Mouse (Mus musculus) colon, adult 2 months (tissue): ENCODE data around the gene Ccdc116. TPM values are rescaled to one million over a fixed set of nuclear protein-coding genes. Genes with fewer than 3 reads are reported as not detected.

Source experiments
- polyA plus RNA-seq: library from polyadenylated mRNA; depleted of rRNA; stranded (reverse); fragments of >200 nt; gene quantifications from 2 replicates; pipeline ENCODE4 v1.2.3, GENCODE M21; 2012; rRNA removed

The Ccdc116 gene
- 11.6 and 13.3 TPM in 2 replicates for polyA plus RNA-seq

GRCm38 (mm10) chr16:17146772-17147235 lies at the start of gene Ccdc116:
Gene Ccdc116, minus strand, starts transcription at chr16:17147229.

GRCm38 (mm10) chr16:17144339-17144738 lies 2.7 kb downstream of the Ccdc116 start, which contains the start of gene Ydjc:
Gene Ydjc, plus strand, starts transcription at chr16:17144621.

GRCm38 (mm10) chr16:17132089-17132905 lies 14.7 kb downstream of the Ccdc116 start, which contains the start of gene Sdf2l1:
Gene Sdf2l1, minus strand, starts transcription at chr16:17132383.

GRCm38 (mm10) chr16:17124871-17125520 lies 22.0 kb downstream of the Ccdc116 start, which contains the start of gene 2610318N02Rik:
Gene 2610318N02Rik, minus strand, starts transcription at chr16:17125167.

GRCm38 (mm10) chr16:17110771-17111743 lies 36.0 kb downstream of the Ccdc116 start, which contains the start of gene Ppil2:
Gene Ppil2, minus strand, starts transcription at chr16:17111257.

Other genes with a start within 250 kb of the Ccdc116 start
- 35.3 and 46.0 TPM in 2 replicates for gene Mapk1, start 163.8 kb downstream of the Ccdc116 start, polyA plus RNA-seq
- 0.49 and 0.68 TPM in 2 replicates for gene Ypel1, start 77.5 kb downstream of the Ccdc116 start, polyA plus RNA-seq
- 69.8 and 71.2 TPM in 2 replicates for gene Ppil2, start 36.0 kb downstream of the Ccdc116 start, polyA plus RNA-seq
- 6.8 and 8.1 TPM in 2 replicates for gene 2610318N02Rik, start 22.1 kb downstream of the Ccdc116 start, polyA plus RNA-seq
- 113 and 133 TPM in 2 replicates for gene Sdf2l1, start 14.8 kb downstream of the Ccdc116 start, polyA plus RNA-seq
- gene Ydjc, start 2.6 kb downstream of the Ccdc116 start, polyA plus RNA-seq: 67.1 and 81.4 TPM in 2 replicates
- gene Ube2l3, start 55.4 kb upstream of the Ccdc116 start, polyA plus RNA-seq: 53.5 and 63.4 TPM in 2 replicates
- 0.16 and 0.17 TPM in 2 replicates for gene Rimbp3, start 61.4 kb upstream of the Ccdc116 start, polyA plus RNA-seq
- 4.2 and 4.3 TPM in 2 replicates for gene Hic2, start 86.3 kb upstream of the Ccdc116 start, polyA plus RNA-seq
- gene Tmem191c, start 128.8 kb upstream of the Ccdc116 start, polyA plus RNA-seq: 17.5 and 19.0 TPM in 2 replicates
- 0.05 and 0.16 TPM in 2 replicates for gene Serpind1, start 184.1 kb upstream of the Ccdc116 start, polyA plus RNA-seq